Mouse (Mus musculus) thymus, postnatal 10 days (tissue): ENCODE results near the gene Bahcc1.

Experiments
- DNase-seq, 2 experiments: peaks; one replicate each; pipeline ENCODE4 v3.0.0; 2021; ENCODE audit warnings: low spot score in 2 of 2

Gene Bahcc1

GRCm38 (mm10) chr11:120242726-120243530 is 10.2 kb downstream of the Bahcc1 start:
- no peak for DNase-seq

DNA sequence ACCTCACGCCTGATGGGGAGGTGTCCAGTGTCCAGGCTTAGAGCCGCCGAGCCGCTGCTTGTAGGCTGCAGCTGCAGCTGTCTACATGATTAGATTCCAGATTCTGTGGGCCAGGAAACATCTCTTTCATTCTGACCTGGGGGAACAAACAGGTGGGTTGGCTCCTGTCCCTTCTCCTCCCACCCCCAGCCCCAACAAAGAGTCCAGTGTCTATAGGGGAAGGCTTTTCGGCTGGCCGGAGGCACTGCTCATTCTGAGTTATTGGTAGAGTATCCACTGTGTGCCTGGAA is 10.7 kb downstream of the Bahcc1 start:
- no peak for DNase-seq

DNA sequence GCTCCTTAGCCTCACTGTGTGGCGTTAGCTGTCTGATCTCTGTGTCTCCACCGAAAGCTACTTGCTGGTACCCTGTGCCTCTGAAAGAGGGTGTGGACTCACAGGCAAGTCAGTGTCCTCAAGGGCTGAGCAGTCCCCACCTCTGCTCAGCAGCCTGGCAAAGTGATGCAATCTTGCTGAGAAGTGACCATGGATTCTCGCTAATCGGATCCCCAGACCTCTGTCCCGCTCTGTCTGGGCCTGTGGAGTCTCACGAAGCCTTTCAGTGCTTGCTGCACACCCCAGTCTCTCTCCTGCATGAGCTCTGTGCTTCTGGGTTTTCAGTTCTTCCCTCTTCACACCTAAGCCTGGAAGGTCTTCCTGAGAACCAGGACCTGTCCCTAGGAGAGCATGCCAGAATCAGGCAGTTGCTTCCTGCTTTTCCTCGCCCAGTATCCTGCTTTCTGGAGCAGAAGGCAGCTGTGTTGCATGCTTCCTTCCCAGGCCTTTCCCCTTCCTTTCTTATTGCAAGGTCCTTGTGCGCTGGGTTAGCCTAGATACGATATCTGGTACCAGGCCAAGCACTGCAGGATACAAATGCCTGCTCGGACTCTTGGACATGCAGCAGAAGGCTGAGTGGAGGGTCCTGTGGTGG is 15.5 kb downstream of the Bahcc1 start:
- no peak for DNase-seq

GRCm38 (mm10) chr11:120248899-120249298 is 16.2 kb downstream of the Bahcc1 start:
- no peak for DNase-seq

- DNase-seq = no peak
These were observed 18.5 kb downstream of the Bahcc1 start for GRCm38 (mm10) chr11:120250991-120251949.

DNA sequence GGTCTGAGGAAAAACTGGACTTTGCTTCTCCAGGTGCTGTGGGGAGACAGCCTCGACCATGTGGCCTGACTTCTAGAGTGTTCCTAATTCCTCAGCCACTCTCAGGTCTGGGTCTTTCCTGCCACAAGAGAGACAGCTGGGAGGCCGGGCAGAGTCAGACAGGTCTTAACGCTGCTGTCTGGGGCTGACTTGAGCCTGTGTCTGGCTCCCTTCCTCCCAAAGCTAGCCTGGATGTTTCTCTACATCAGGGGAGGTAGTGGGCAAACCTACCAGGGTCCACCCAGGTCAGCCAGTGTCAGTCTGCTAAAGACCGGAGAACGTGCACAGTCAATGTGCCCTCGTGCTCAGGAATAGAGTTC is 19.2 kb downstream of the Bahcc1 start:
- no peak for DNase-seq

GRCm38 (mm10) chr11:120252398-120252797 is 19.7 kb downstream of the Bahcc1 start:
- DNase-seq = no peak

DNA sequence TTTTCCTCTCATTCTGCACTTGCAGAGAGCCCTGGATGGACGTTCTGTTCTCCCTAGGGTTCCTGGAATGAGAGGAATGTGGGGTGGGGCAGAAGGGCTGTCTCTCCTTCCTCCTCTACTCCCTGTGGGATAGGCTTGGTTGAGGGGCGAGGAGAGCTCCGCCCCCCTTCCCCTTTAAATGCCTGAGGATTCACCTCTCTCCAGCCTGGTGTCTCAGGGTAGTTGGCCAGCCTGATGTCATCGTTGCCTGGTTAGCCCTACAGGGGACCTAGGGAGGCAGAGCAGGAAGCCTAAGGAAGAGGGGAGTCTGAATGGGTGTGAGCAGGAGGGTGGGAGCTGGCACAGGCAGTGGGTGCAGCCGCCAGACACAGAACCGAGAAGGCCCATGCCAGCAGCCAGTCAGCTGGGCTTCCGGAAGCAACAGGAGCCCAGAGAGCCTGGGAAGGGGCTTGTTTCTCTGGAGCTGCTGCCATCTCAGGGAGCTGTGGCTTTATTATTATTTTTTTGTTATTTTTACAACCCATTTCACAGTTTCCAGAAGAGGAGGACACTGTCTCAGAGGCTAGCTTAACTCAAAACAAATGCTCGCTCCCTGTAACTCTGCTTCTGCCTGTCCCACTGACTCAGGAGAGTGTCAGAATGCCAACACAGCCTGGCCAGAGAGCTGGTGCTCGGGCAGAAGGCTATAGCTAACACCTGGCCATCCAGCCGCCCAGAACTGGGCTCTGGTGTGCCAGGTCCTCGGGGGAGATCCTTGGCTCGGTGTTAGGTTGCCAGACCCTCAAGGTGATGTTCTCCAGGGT is 20.3 kb downstream of the Bahcc1 start:
- no peak for DNase-seq

- no peak for DNase-seq
These were observed 21.0 kb downstream of the Bahcc1 start for GRCm38 (mm10) chr11:120253646-120254315.

DNA sequence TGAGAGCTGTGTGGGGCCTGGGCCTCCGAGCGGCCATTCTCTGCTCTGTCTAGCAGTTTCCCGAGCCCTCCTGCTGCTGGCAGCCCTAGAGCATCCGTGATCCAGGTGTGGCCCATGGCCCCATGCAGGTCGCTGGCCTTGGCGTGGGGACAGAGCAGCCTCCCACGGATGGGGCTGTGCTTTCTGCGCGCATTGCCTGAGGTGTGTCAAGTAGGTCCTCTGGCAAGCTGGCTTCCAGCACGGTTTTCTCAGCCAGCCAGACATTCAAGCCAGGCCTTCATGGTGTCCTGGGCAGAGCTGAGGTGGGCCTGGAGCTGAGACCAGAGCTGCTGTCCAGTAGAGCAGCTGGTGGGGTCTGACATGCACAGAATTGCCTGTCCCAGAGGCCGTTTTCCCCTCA is 21.7 kb downstream of the Bahcc1 start:
- DNase-seq = no peak

DNA sequence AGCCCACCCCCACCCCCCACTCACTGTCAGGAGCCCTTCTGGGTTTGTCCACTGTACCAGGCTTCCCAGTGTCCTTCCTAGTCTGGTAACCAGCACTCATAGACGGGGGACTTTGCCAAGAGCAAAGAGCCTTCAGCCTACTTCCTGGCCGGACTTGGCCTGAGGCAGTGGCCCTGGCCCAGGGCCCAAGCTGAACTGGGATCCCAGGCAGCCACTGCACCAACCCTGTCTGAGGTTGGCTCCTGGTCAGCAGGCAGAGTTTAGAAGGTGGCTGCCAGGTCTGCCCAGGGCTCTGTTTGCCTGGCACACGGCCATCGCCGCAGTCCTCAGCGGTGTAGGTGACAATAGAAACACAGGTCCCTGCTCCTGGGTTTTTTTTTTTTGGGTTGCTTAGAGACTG is 22.3 kb downstream of the Bahcc1 start:
- DNase-seq = no peak

GRCm38 (mm10) chr11:120255499-120255898 is 22.8 kb downstream of the Bahcc1 start:
- DNase-seq = no peak

- DNase-seq = no peak
These were observed 23.4 kb downstream of the Bahcc1 start for GRCm38 (mm10) chr11:120256108-120256507.

- no peak for DNase-seq
These were observed 23.8 kb downstream of the Bahcc1 start for GRCm38 (mm10) chr11:120256543-120256942.

DNA sequence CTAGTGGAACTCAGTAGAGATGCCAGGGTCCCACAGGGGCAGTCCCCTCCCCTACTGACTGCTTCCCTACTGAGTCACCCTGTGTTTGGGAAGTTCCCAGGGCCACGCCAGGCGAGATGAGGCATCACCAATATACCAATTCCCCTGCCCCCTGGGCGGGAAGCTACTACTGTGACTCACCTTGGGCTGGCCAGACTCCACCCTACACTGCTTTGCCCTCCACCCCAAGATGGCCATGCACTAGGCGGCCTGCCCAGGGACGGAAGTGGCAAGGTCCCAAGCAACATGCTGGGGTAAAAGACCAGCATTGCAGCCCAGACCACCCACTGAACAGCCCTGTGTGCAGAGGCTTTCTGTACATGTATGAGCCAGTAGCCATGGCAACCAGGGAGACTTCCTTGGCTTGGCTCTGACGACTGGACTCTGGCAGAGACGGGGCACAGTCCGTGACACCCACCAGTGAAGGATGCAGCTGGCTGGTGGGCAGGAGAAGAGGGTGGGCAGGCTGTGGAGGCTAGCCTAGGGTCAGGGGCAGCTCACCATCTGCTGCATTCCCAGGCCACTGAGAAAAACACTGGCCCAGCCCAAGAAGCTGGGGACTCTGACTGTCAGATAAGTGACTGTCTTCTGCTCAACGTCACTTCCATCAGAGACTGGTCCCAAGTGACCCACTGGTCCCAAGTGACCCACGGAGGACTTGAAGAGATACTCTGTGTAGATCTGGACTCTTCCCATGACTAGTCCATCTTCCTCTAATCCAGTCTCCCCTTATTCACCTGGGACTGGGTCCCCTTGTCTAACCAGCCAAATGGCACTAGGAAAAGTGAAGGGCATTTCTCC is 24.5 kb downstream of the Bahcc1 start:
- no peak for DNase-seq

- no peak for DNase-seq
These were observed 25.2 kb downstream of the Bahcc1 start for GRCm38 (mm10) chr11:120257911-120258310.

GRCm38 (mm10) chr11:120258896-120259689 is 26.3 kb downstream of the Bahcc1 start:
- DNase-seq = no peak

- no peak for DNase-seq
These were observed 27.3 kb downstream of the Bahcc1 start for GRCm38 (mm10) chr11:120259792-120260768.
